Mouse (Mus musculus): ENCODE measurements around the gene Wt1. TPM values are rescaled to one million over a fixed set of nuclear protein-coding genes. Genes with fewer than 3 reads are reported as not detected.
A peak's percentile ranks its signal among the peaks of the same experiment; 100 is the strongest.

Wt1 gene
- total and polyA plus RNA-seq, 2 experiments from 2014 or later = 0.28 TPM; not detected in 1

- ATAC-seq (ENCODE audit: low FRiP score) (no peak), DNase-seq (ENCODE audit: low spot score) (no peak)
- WGBS = under 1% methylated on average over 71 of the region's 92 CpGs
- TF ChIP-seq CTCF (IDR thresholded peaks at IDR 0.05) = no peak
- Histone ChIP-seq H3K27me3 (ENCODE audit: insufficient read depth, low read length) (peaks cover 88% of the 10 kb centered on the region), H3K9me3 (ENCODE audit: low read length) (no peaks in the 10 kb centered on the region), H3K4me1 (ENCODE audit: insufficient read depth, low read length) (no peaks in the 10 kb centered on the region), H3K4me2 (ENCODE audit: low read depth, low read length, poor library complexity, severe bottlenecking) (no peak overlapping the region), H3K27ac (ENCODE audit: low read depth, low read length) (no peak overlapping the region), H3K4me3 (ENCODE audit: low read depth, low read length) (peak overlapping the region; percentile 3), H3K36me3 (ENCODE audit: insufficient read depth, low read length) (no peaks in the 10 kb centered on the region), H3K9ac (replicated peaks; ENCODE audit: low read length, poor library complexity, severe bottlenecking) (no peak overlapping the region)
Measured at GRCm38 (mm10) chr2:105126691-105127530, 582 bp downstream of the Wt1 start.

- WGBS = 1% methylated on average over 52 of the region's 52 CpGs
- H3K27me3 ChIP-seq (ENCODE audit: insufficient read depth, low read length) = peaks cover 90% of the 10 kb centered on the region
- no peak overlapping the region for H3K9ac ChIP-seq (replicated peaks; ENCODE audit: low read length, poor library complexity, severe bottlenecking)
- no peak for DNase-seq (ENCODE audit: low spot score)
- no peak overlapping the region for H3K4me3 ChIP-seq (ENCODE audit: low read depth, low read length)
- no peak for TF ChIP-seq CTCF (IDR thresholded peaks at IDR 0.05)
- H3K9me3 ChIP-seq (ENCODE audit: low read length) = no peaks in the 10 kb centered on the region
- H3K4me1 ChIP-seq (ENCODE audit: insufficient read depth, low read length) = no peaks in the 10 kb centered on the region
- H3K36me3 ChIP-seq (ENCODE audit: insufficient read depth, low read length) = no peaks in the 10 kb centered on the region
- no peak overlapping the region for H3K4me2 ChIP-seq (ENCODE audit: low read depth, low read length, poor library complexity, severe bottlenecking)
- H3K27ac ChIP-seq (ENCODE audit: low read depth, low read length) = no peak overlapping the region
- ATAC-seq (ENCODE audit: low FRiP score) = no peak
Measured at GRCm38 (mm10) chr2:105127531-105128480, 1.5 kb downstream of the Wt1 start.

GRCm38 (mm10) chr2:105128564-105128963 is 2.2 kb downstream of the Wt1 start:
- Histone ChIP-seq H3K36me3 (ENCODE audit: insufficient read depth, low read length) (no peaks in the 10 kb centered on the region), H3K9me3 (ENCODE audit: low read length) (no peaks in the 10 kb centered on the region), H3K4me1 (ENCODE audit: insufficient read depth, low read length) (0 out of 2 replicates have a peak, but pooled peaks cover 2% of the 10 kb centered on the region), H3K9ac (replicated peaks; ENCODE audit: low read length, poor library complexity, severe bottlenecking) (no peak overlapping the region), H3K4me3 (ENCODE audit: low read depth, low read length) (no peak overlapping the region), H3K27ac (ENCODE audit: low read depth, low read length) (no peak overlapping the region), H3K4me2 (ENCODE audit: low read depth, low read length, poor library complexity, severe bottlenecking) (no peak overlapping the region), H3K27me3 (ENCODE audit: insufficient read depth, low read length) (peaks cover 95% of the 10 kb centered on the region)
- ATAC-seq (ENCODE audit: low FRiP score) (no peak), DNase-seq (ENCODE audit: low spot score) (no peak)
- TF ChIP-seq CTCF (IDR thresholded peaks at IDR 0.05) = no peak
- WGBS = 4% methylated on average over 12 of the region's 12 CpGs

GRCm38 (mm10) chr2:105130351-105131060 is 4.2 kb downstream of the Wt1 start:
- 2% methylated on average over 32 of the region's 32 CpGs for WGBS
- H3K4me2 ChIP-seq (ENCODE audit: low read depth, low read length, poor library complexity, severe bottlenecking) = no peak overlapping the region
- H3K9ac ChIP-seq (replicated peaks; ENCODE audit: low read length, poor library complexity, severe bottlenecking) = 0 out of 2 replicates have a peak overlapping the region, but pooled peaks have one; percentile 4
- ATAC-seq (ENCODE audit: low FRiP score) (no peak), DNase-seq (ENCODE audit: low spot score) (no peak)
- peaks cover 96% of the 10 kb centered on the region for H3K27me3 ChIP-seq (ENCODE audit: insufficient read depth, low read length)
- no peaks in the 10 kb centered on the region for H3K9me3 ChIP-seq (ENCODE audit: low read length)
- TF ChIP-seq CTCF (IDR thresholded peaks at IDR 0.05) = no peak
- H3K4me1 ChIP-seq (ENCODE audit: insufficient read depth, low read length) = 0 out of 2 replicates have a peak, but pooled peaks cover 2% of the 10 kb centered on the region
- H3K4me3 ChIP-seq (ENCODE audit: low read depth, low read length) = no peak overlapping the region
- H3K36me3 ChIP-seq (ENCODE audit: insufficient read depth, low read length) = no peaks in the 10 kb centered on the region
- H3K27ac ChIP-seq (ENCODE audit: low read depth, low read length) = no peak overlapping the region

- no peaks in the 10 kb centered on the region for H3K9me3 ChIP-seq (ENCODE audit: low read length)
- H3K4me1 ChIP-seq (ENCODE audit: insufficient read depth, low read length) = 0 out of 2 replicates have a peak, but pooled peaks cover 2% of the 10 kb centered on the region
- no peak overlapping the region for H3K4me3 ChIP-seq (ENCODE audit: low read depth, low read length)
- DNase-seq (ENCODE audit: low spot score) = no peak
- ATAC-seq (ENCODE audit: low FRiP score) = no peak
- peaks cover 92% of the 10 kb centered on the region for H3K27me3 ChIP-seq (ENCODE audit: insufficient read depth, low read length)
- no peak overlapping the region for H3K4me2 ChIP-seq (ENCODE audit: low read depth, low read length, poor library complexity, severe bottlenecking)
- 5% methylated on average over 12 of the region's 12 CpGs for WGBS
- no peaks in the 10 kb centered on the region for H3K36me3 ChIP-seq (ENCODE audit: insufficient read depth, low read length)
- H3K27ac ChIP-seq (ENCODE audit: low read depth, low read length) = no peak overlapping the region
- no peak overlapping the region for H3K9ac ChIP-seq (replicated peaks; ENCODE audit: low read length, poor library complexity, severe bottlenecking)
- no peak for TF ChIP-seq CTCF (IDR thresholded peaks at IDR 0.05)
Measured at GRCm38 (mm10) chr2:105131061-105131810, 4.9 kb downstream of the Wt1 start.

Data from midbrain, postnatal 0 days (tissue).